ENCODE assay signal across 8 mouse cellular contexts in genomic region chr11:72206341-72207203, GRCm38 (mm10). TPM values are rescaled to one million over a fixed set of nuclear protein-coding genes. Genes with fewer than 3 reads are reported as not detected.
A peak's percentile ranks its signal among the peaks of the same experiment; 100 is the strongest.
DNase-seq lines count a peak whose midpoint lies in the region; TF ChIP-seq lines count a peak whose summit lies in the region.

TSS of gene Gm43951 (minus strand) at chr11:72206840.

- peaks cover 7% of the 10 kb centered on the region for H3K4me1 ChIP-seq in bone marrow, adult 2 months (ENCODE audit: control insufficient read depth, insufficient read depth, low read length)
- peaks cover 37% of the 10 kb centered on the region for H3K4me1 ChIP-seq in forebrain, embryonic 10.5 days

- DNase-seq in right cerebral cortex, adult 2 months (ENCODE audit: low spot score in 2 of 2), result peak; percentile 36 to 45
- DNase-seq in right cerebral cortex, postnatal 4 days, result no peak
- DNase-seq in forebrain, embryonic 10.5 days (ENCODE audit: extremely low spot score, low spot score), result peak; percentile 36
- peak; percentile 40 for DNase-seq in induced T-regulatory cell, adult 2 months (ENCODE audit: low read depth)
- DNase-seq in liver, result peak; percentile 20
- DNase-seq in neural tube, embryonic 10.5 days (ENCODE audit: extremely low spot score, low spot score), result peak; percentile 49
- no peak for DNase-seq in gastrocnemius, postnatal 14 days

- intact Hi-C loops in gastrocnemius, postnatal 14 days (cut with DNase I; ENCODE audit: low total_unique reads), result no loop called here

- peaks cover 42% of the 10 kb centered on the region for H3K36me3 ChIP-seq in forebrain, embryonic 10.5 days (replicated peaks)

- peak within 1 kb of the TSS; percentile 43 for H3K27ac ChIP-seq in bone marrow, adult 2 months (ENCODE audit: control insufficient read depth, insufficient read depth, low read depth, low read length, poor library complexity)
- peak within 1 kb of the TSS; percentile 91 for H3K27ac ChIP-seq in forebrain, embryonic 10.5 days

- no peaks in the 10 kb centered on the region for H3K27me3 ChIP-seq in forebrain, embryonic 10.5 days (ENCODE audit: poor library complexity, severe bottlenecking)

- H3K9me3 ChIP-seq in forebrain, embryonic 10.5 days, result no peaks in the 10 kb centered on the region

- H3K4me3 ChIP-seq in bone marrow, adult 2 months (replicated peaks; ENCODE audit: control insufficient read depth, low read depth, low read length), result peak within 1 kb of the TSS; percentile 99
- peak within 1 kb of the TSS; percentile 81 for H3K4me3 ChIP-seq in forebrain, embryonic 10.5 days

- WGBS in bone marrow, adult 2 months, result 2% methylated on average over 43 of the region's 43 CpGs
- 2% methylated on average over 43 of the region's 43 CpGs for WGBS in forebrain, embryonic 10.5 days

- TF ChIP-seq POLR2A in bone marrow, adult 2 months (IDR thresholded peaks at IDR 0.05; ENCODE audit: borderline replicate concordance, control insufficient read depth, low read depth, low read length), result no peak; the same call in 1 of the 2 replicates

- no peak for TF ChIP-seq CTCF in bone marrow, adult 2 months (IDR thresholded peaks at IDR 0.05; ENCODE audit: control insufficient read depth, insufficient read depth, low read length)

RNA-seq across cellular contexts. Expression of gene Gm43951, which starts in this region (rescaled TPM):
- 0.90 and 1.2 TPM in 2 replicates for polyA plus RNA-seq in bone marrow, adult 2 months (2011; ENCODE audit: insufficient read depth, insufficient read length, low replicate concordance, missing spikeins)
- 0.42 and 0.52 TPM in 2 replicates for polyA plus RNA-seq in forebrain, embryonic 10.5 days (2016; fragmentation: Nextera tagmentation; extraction: Ambion mirVana)
- total RNA-seq in gastrocnemius, postnatal 14 days (2021), result under 1 TPM; 0.08 to 0.13 TPM

Comparison
In these comparisons a context has a peak if more than half of its experiments do, and no peak if none do; other contexts are left out.
1. DNase-seq: peak in right cerebral cortex, adult 2 months (2 of 2), induced T-regulatory cell, adult 2 months (single experiment), liver (single experiment) and neural tube, embryonic 10.5 days (single experiment); none in right cerebral cortex, postnatal 4 days (single experiment) and gastrocnemius, postnatal 14 days (single experiment).
2. Peak in DNase-seq, H3K4me3 ChIP-seq and H3K27ac ChIP-seq in forebrain, embryonic 10.5 days; RNA of the gene not detected or under 1 TPM.